In genomic region chr14:98071877-98072276, GRCm38 (mm10) we compare ENCODE assay signal across 10 mouse cellular contexts.
A peak's percentile ranks its signal among the peaks of the same experiment; 100 is the strongest.
DNase-seq lines count a peak whose midpoint lies in the region; ATAC-seq lines count a peak whose summit lies in the region.
"Had no signal": no experiment of that assay in that cellular context is flagged by ENCODE, and none has a peak within 500 bp of the region (broad histone marks: within the 10 kb centered on the region; RNA-seq: fewer than 3 reads in every experiment).

No protein-coding gene starts in this region.

- H3K4me2 ChIP-seq in neural tube, embryonic 11.5 days (ENCODE audit: low read depth), result no peak overlapping the region
- H3K4me2 ChIP-seq in forebrain, embryonic 16.5 days (ENCODE audit: low read length), result no peak overlapping the region
- H3K4me2 ChIP-seq in kidney, embryonic 16.5 days (replicated peaks; ENCODE audit: low read depth, low read length), result no peak overlapping the region

- no peak overlapping the region for H3K27ac ChIP-seq in neural tube, embryonic 11.5 days (ENCODE audit: low read depth, low read length)
- H3K27ac ChIP-seq in forebrain, embryonic 16.5 days (ENCODE audit: low read length), result no peak overlapping the region
- peak overlapping the region; percentile 83 for H3K27ac ChIP-seq in kidney, embryonic 16.5 days (ENCODE audit: low read length)
- H3K27ac ChIP-seq: left cerebral cortex, adult 2 months had no signal

- no peak overlapping the region for H3K9ac ChIP-seq in neural tube, embryonic 11.5 days (ENCODE audit: low read length)
- H3K9ac ChIP-seq in forebrain, embryonic 16.5 days (replicated peaks; ENCODE audit: low read depth, low read length), result no peak overlapping the region
- H3K9ac ChIP-seq in kidney, embryonic 16.5 days (replicated peaks; ENCODE audit: low read length), result no peak overlapping the region

- H3K4me3 ChIP-seq in neural tube, embryonic 11.5 days (ENCODE audit: low read depth, low read length), result no peak overlapping the region
- H3K4me3 ChIP-seq in forebrain, embryonic 16.5 days (replicated peaks; ENCODE audit: low read length), result no peak overlapping the region
- H3K4me3 ChIP-seq in kidney, embryonic 16.5 days (ENCODE audit: low read length), result no peak overlapping the region
- H3K4me3 ChIP-seq: left cerebral cortex, adult 2 months had no signal

- H3K4me1 ChIP-seq in neural tube, embryonic 11.5 days (ENCODE audit: control insufficient read depth, insufficient read depth, low read length), result peaks cover 30% of the 10 kb centered on the region
- peaks cover 20% of the 10 kb centered on the region for H3K4me1 ChIP-seq in forebrain, embryonic 16.5 days (replicated peaks; ENCODE audit: control insufficient read depth, insufficient read depth, low read length)
- H3K4me1 ChIP-seq in kidney, embryonic 16.5 days (ENCODE audit: insufficient read depth, low read length), result peaks cover 38% of the 10 kb centered on the region

- peak; percentile 45; the same call in 1 of the 2 replicates for ATAC-seq in neural tube, embryonic 11.5 days (ENCODE audit: insufficient read depth, low FRiP score, low TSS enrichment)
- ATAC-seq in forebrain, embryonic 16.5 days, result peak; percentile 11; the same call in 1 of the 2 replicates
- peak; percentile 93 for ATAC-seq in kidney, embryonic 16.5 days (ENCODE audit: low FRiP score, low TSS enrichment)

- H3K9me3 ChIP-seq in neural tube, embryonic 11.5 days (ENCODE audit: control insufficient read depth, low read length), result no peaks in the 10 kb centered on the region
- H3K9me3 ChIP-seq in forebrain, embryonic 16.5 days (ENCODE audit: control insufficient read depth, low read length), result no peaks in the 10 kb centered on the region
- no peaks in the 10 kb centered on the region for H3K9me3 ChIP-seq in kidney, embryonic 16.5 days (ENCODE audit: low read length)

- no peak for DNase-seq in neural tube, embryonic 11.5 days (ENCODE audit: low spot score)
- no peak for DNase-seq in neural tube, embryonic 10.5 days (ENCODE audit: extremely low spot score, low spot score)
- no peak for DNase-seq in layer of hippocampus, adult 8-10 months (ENCODE audit: low spot score in 2 of 2)
- DNase-seq in urinary bladder, adult 2 months (ENCODE audit: low spot score), result no peak
- no peak for DNase-seq in frontal cortex, postnatal 36 days (ENCODE audit: low spot score in 2 of 2)
- DNase-seq: cerebellum, adult 11-12 months; thymus, postnatal 4 days had no signal

- H3K27me3 ChIP-seq in neural tube, embryonic 11.5 days (ENCODE audit: control insufficient read depth, insufficient read depth, low read length), result no peaks in the 10 kb centered on the region
- H3K27me3 ChIP-seq in forebrain, embryonic 16.5 days (replicated peaks; ENCODE audit: control insufficient read depth, insufficient read depth, low read length), result 0 out of 2 replicates have a peak, but pooled peaks cover 2% of the 10 kb centered on the region
- no peaks in the 10 kb centered on the region for H3K27me3 ChIP-seq in kidney, embryonic 16.5 days (ENCODE audit: insufficient read depth, low read length)

- 8% methylated on average over 4 of the region's 4 CpGs for WGBS in neural tube, embryonic 11.5 days
- 6% methylated on average over 4 of the region's 4 CpGs for WGBS in forebrain, embryonic 16.5 days
- 14% methylated on average over 4 of the region's 4 CpGs for WGBS in kidney, embryonic 16.5 days

- H3K36me3 ChIP-seq in neural tube, embryonic 11.5 days (ENCODE audit: control insufficient read depth, insufficient read depth, low read length), result no peaks in the 10 kb centered on the region
- no peaks in the 10 kb centered on the region for H3K36me3 ChIP-seq in forebrain, embryonic 16.5 days (ENCODE audit: control insufficient read depth, insufficient read depth)
- no peaks in the 10 kb centered on the region for H3K36me3 ChIP-seq in kidney, embryonic 16.5 days (ENCODE audit: insufficient read depth, low read length)

Comparison
In these comparisons a context has a peak if more than half of its experiments do, and no peak if none do; other contexts are left out.
1. ATAC-seq: peak in every context shown above with its lines; median percentile 93 in kidney, embryonic 16.5 days; 45 in neural tube, embryonic 11.5 days; 11 in forebrain, embryonic 16.5 days.